Comparison of ENCODE assay signal across 10 mouse cellular contexts in the genomic region with DNA sequence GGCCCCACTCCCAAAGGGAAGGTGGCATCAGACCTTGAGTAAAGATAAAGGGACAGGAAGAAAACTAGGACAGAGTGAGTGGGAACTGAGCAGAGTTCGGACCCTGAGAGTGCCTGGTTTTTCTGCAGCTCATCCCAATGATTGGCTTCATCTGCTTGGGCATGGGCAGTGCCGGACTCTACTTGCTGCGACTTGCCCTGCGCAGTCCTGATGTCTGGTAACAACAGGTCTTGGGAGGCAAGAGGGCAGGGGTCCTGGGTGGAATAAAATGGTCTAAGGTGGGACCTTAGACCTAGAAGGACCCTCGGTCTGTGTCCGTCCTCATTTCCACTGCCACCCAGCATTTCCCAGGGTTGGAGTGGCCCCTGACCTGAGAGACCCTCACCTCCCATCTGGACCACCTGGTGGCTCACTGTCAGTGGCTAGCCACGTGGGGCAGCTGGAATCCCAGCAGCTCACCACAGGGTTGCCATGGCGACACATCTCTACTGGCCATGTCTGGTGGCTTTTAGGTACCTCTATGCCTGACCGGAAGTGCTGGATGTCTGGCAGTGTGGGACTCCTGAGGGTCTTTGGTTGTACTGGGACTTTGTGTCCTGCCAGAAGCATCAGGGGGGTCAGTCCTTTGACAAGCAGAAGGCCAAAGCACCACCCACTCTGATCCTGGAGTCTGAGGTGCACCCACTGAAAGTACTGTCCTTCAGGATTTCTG. TPM values are rescaled to one million over a fixed set of nuclear protein-coding genes. Genes with fewer than 3 reads are reported as not detected.
DNase-seq lines count a peak whose midpoint lies in the region; ATAC-seq and TF ChIP-seq lines count a peak whose summit lies in the region.
"Had no signal": no experiment of that assay in that cellular context is flagged by ENCODE, and none has a peak within 500 bp of the region (broad histone marks: within the 10 kb centered on the region; RNA-seq: fewer than 3 reads in every experiment).

No protein-coding gene starts in this region.

- peak overlapping the region; percentile 41 for H3K4me2 ChIP-seq in lung, postnatal 0 days (replicated peaks; ENCODE audit: low read depth, low read length)
- peak overlapping the region; percentile 43 for H3K4me2 ChIP-seq in limb, embryonic 15.5 days
- H3K4me2 ChIP-seq in stomach, embryonic 14.5 days (replicated peaks; ENCODE audit: low read depth, low read length): peak overlapping the region; percentile 31

- peak overlapping the region; percentile 63 for H3K4me3 ChIP-seq in gastrocnemius, adult 2 months
- H3K4me3 ChIP-seq in lung, postnatal 0 days (ENCODE audit: low read depth, low read length): peak overlapping the region; percentile 24
- peak overlapping the region; percentile 31 for H3K4me3 ChIP-seq in limb, embryonic 15.5 days
- peak overlapping the region; percentile 9; the same call in 1 of the 2 replicates for H3K4me3 ChIP-seq in stomach, embryonic 14.5 days (ENCODE audit: low read depth, low read length)

- intact Hi-C loops in gastrocnemius, adult 2 months (cut with DNase I): no loop called here

- peaks cover 28% of the 10 kb centered on the region for H3K4me1 ChIP-seq in lung, postnatal 0 days (ENCODE audit: insufficient read depth, low read depth, low read length)
- H3K4me1 ChIP-seq in limb, embryonic 15.5 days: peaks cover 73% of the 10 kb centered on the region
- H3K4me1 ChIP-seq in stomach, embryonic 14.5 days (ENCODE audit: control insufficient read depth, insufficient read depth, low read length): peaks cover 24% of the 10 kb centered on the region; the same call in 1 of the 2 replicates

- 38% methylated on average over 9 of the region's 9 CpGs for WGBS in lung, postnatal 0 days
- 32% methylated on average over 9 of the region's 9 CpGs for WGBS in limb, embryonic 15.5 days
- WGBS in stomach, embryonic 14.5 days: 43% methylated on average over 9 of the region's 9 CpGs

- ATAC-seq in lung, postnatal 0 days: no peak
- ATAC-seq in limb, embryonic 15.5 days (ENCODE audit: insufficient number of reproducible peaks, low FRiP score, low TSS enrichment, low read depth): no peak
- no peak for ATAC-seq in stomach, embryonic 14.5 days (ENCODE audit: insufficient number of reproducible peaks, insufficient read depth, low FRiP score, low read depth)

- H3K27ac ChIP-seq in gastrocnemius, adult 2 months: peak overlapping the region; percentile 78
- peak overlapping the region; percentile 70 for H3K27ac ChIP-seq in lung, postnatal 0 days (ENCODE audit: low read length)
- peak overlapping the region; percentile 27; the same call in 1 of the 2 replicates for H3K27ac ChIP-seq in limb, embryonic 15.5 days
- no peak overlapping the region; the same call in 1 of the 2 replicates for H3K27ac ChIP-seq in stomach, embryonic 14.5 days (ENCODE audit: low read length)

- H3K36me3 ChIP-seq in lung, postnatal 0 days (ENCODE audit: insufficient read depth, low read length): no peaks in the 10 kb centered on the region
- peaks cover 33% of the 10 kb centered on the region for H3K36me3 ChIP-seq in limb, embryonic 15.5 days
- H3K36me3 ChIP-seq in stomach, embryonic 14.5 days (ENCODE audit: control insufficient read depth, insufficient read depth, low read length): peaks cover 15% of the 10 kb centered on the region; the same call in 1 of the 2 replicates

- TF ChIP-seq EP300 in lung, postnatal 0 days (IDR thresholded peaks at IDR 0.05): no peak

- no peak overlapping the region for H3K9ac ChIP-seq in lung, postnatal 0 days (replicated peaks; ENCODE audit: low read depth)
- H3K9ac ChIP-seq in limb, embryonic 15.5 days: no peak overlapping the region
- H3K9ac ChIP-seq in stomach, embryonic 14.5 days (replicated peaks; ENCODE audit: low read depth, low read length): no peak overlapping the region

- H3K9me3 ChIP-seq in lung, postnatal 0 days (ENCODE audit: low read length): no peaks in the 10 kb centered on the region
- no peaks in the 10 kb centered on the region for H3K9me3 ChIP-seq in limb, embryonic 15.5 days
- no peaks in the 10 kb centered on the region for H3K9me3 ChIP-seq in stomach, embryonic 14.5 days (ENCODE audit: control insufficient read depth, low read depth, low read length)

- DNase-seq in gastrocnemius, adult 2 months: no peak
- DNase-seq in gastrocnemius, adult 18-20 months (ENCODE audit: low spot score): no peak
- DNase-seq in lung, postnatal 0 days (ENCODE audit: low spot score): no peak
- no peak for DNase-seq in lung, adult 18-20 months
- no peak for DNase-seq in spleen, postnatal 10 days (ENCODE audit: low spot score in 2 of 2)
- no peak for DNase-seq in layer of hippocampus, adult 9-10 months (ENCODE audit: low spot score)
- DNase-seq: kidney, adult 8-10 months; thymus, postnatal 25 days had no signal

- no peak for TF ChIP-seq CTCF in gastrocnemius, adult 2 months (IDR thresholded peaks at IDR 0.05)
- no peak for TF ChIP-seq CTCF in lung, postnatal 0 days (IDR thresholded peaks at IDR 0.05)

- H3K27me3 ChIP-seq in lung, postnatal 0 days (replicated peaks; ENCODE audit: insufficient read depth, low read length): peaks cover 19% of the 10 kb centered on the region; the same call in 1 of the 2 replicates
- H3K27me3 ChIP-seq in limb, embryonic 15.5 days: peaks cover 45% of the 10 kb centered on the region
- H3K27me3 ChIP-seq in stomach, embryonic 14.5 days (ENCODE audit: control insufficient read depth, insufficient read depth, low read length): peaks cover 20% of the 10 kb centered on the region

RNA-seq across cellular contexts. Expression of gene Ndufa4l2, which starts 0.7 kb away (rescaled TPM):
- 10 to 100 TPM in 1 of 2 experiments, 1 to 10 TPM in 1; 8.1 to 16.5 TPM for total RNA-seq in gastrocnemius, adult 2 months (2021)
- total RNA-seq in gastrocnemius, adult 18-20 months (2021): 10 to 100 TPM; 10.1 to 13.7 TPM
- polyA plus RNA-seq in lung, postnatal 0 days (2015; fragmentation: Nextera tagmentation; extraction: Ambion mirVana): 132 and 149 TPM in 2 replicates
- 328 and 370 TPM in 2 replicates for polyA plus RNA-seq in limb, embryonic 15.5 days (2015; fragmentation: Nextera tagmentation; extraction: Ambion mirVana)
- polyA plus RNA-seq in stomach, embryonic 14.5 days (2014; fragmentation: Nextera tagmentation; extraction: Ambion mirVana): 81.3 and 84.3 TPM in 2 replicates

RNA-seq across cellular contexts. Expression of gene Shmt2, which starts 6.8 kb away (rescaled TPM):
- 10 to 100 TPM; 22.7 to 28.9 TPM for total RNA-seq in gastrocnemius, adult 2 months (2021)
- total RNA-seq in gastrocnemius, adult 18-20 months (2021): 10 to 100 TPM; 25.8 to 25.9 TPM
- 27.1 and 31.0 TPM in 2 replicates for polyA plus RNA-seq in lung, postnatal 0 days (2015; fragmentation: Nextera tagmentation; extraction: Ambion mirVana)
- polyA plus RNA-seq in limb, embryonic 15.5 days (2015; fragmentation: Nextera tagmentation; extraction: Ambion mirVana): 112 and 122 TPM in 2 replicates
- polyA plus RNA-seq in stomach, embryonic 14.5 days (2014; fragmentation: Nextera tagmentation; extraction: Ambion mirVana): 107 and 121 TPM in 2 replicates

RNA-seq across cellular contexts. Expression of gene Stac3, which starts 13.9 kb away (rescaled TPM):
- 100 to 1,000 TPM; 393 to 462 TPM for total RNA-seq in gastrocnemius, adult 2 months (2021)
- total RNA-seq in gastrocnemius, adult 18-20 months (2021): 100 to 1,000 TPM; 381 to 402 TPM
- 0.23 and 0.53 TPM in 2 replicates for polyA plus RNA-seq in lung, postnatal 0 days (2015; fragmentation: Nextera tagmentation; extraction: Ambion mirVana)
- 17.2 and 38.7 TPM in 2 replicates for polyA plus RNA-seq in limb, embryonic 15.5 days (2015; fragmentation: Nextera tagmentation; extraction: Ambion mirVana)
- 0.32 and 0.48 TPM in 2 replicates for polyA plus RNA-seq in stomach, embryonic 14.5 days (2014; fragmentation: Nextera tagmentation; extraction: Ambion mirVana)

RNA-seq across cellular contexts. Expression of gene Nxph4, which starts 18.9 kb away (rescaled TPM):
- under 1 TPM; 0.17 to 0.23 TPM for total RNA-seq in gastrocnemius, adult 2 months (2021)
- total RNA-seq in gastrocnemius, adult 18-20 months (2021): under 1 TPM; 0.14 to 0.36 TPM
- 0.44 and 0.60 TPM in 2 replicates for polyA plus RNA-seq in lung, postnatal 0 days (2015; fragmentation: Nextera tagmentation; extraction: Ambion mirVana)
- 21.7 and 25.1 TPM in 2 replicates for polyA plus RNA-seq in limb, embryonic 15.5 days (2015; fragmentation: Nextera tagmentation; extraction: Ambion mirVana)
- polyA plus RNA-seq in stomach, embryonic 14.5 days (2014; fragmentation: Nextera tagmentation; extraction: Ambion mirVana): 3.8 and 4.8 TPM in 2 replicates

Comparison
In these comparisons a context has a peak if more than half of its experiments do, and no peak if none do; other contexts are left out.
1. H3K4me3 ChIP-seq: peak in every context shown above with its lines; median percentile 63 in gastrocnemius, adult 2 months; 31 in limb, embryonic 15.5 days; 24 in lung, postnatal 0 days; 9 in stomach, embryonic 14.5 days.
2. RNA of gene Stac3, which starts 13.9 kb away (polyA plus RNA-seq): 17.2 to 38.7 TPM in limb, embryonic 15.5 days; 0.23 to 0.53 TPM in lung, postnatal 0 days and 0.32 to 0.48 TPM in stomach, embryonic 14.5 days; every median in the first group is over 10 times any median in the second.
3. Peak in every context shown above with its lines, with median percentiles within 50 percentile points of each other: H3K4me2 ChIP-seq.